Mouse (Mus musculus) heart, embryonic 14.5 days (tissue): ENCODE measurements around the gene Ftsj1. TPM values are rescaled to one million over a fixed set of nuclear protein-coding genes. Genes with fewer than 3 reads are reported as not detected.

Experiments
- polyA plus RNA-seq: library from polyadenylated mRNA; unstranded; fragments of >200 nt; fragmentation: Nextera tagmentation; extraction: Ambion mirVana; gene quantifications from 2 replicates; pipeline ENCODE4 v1.2.1, GENCODE M21; 2014

Ftsj1 gene
- polyA plus RNA-seq, 1 experiment from 2014 or later, result 25.4 TPM

Other genes with a start within 250 kb of the Ftsj1 start
- not detected in 2 replicates for gene Glod5, start 233.9 kb downstream of the Ftsj1 start, polyA plus RNA-seq
- 28.4 and 28.9 TPM in 2 replicates for gene Suv39h1, start 177.6 kb downstream of the Ftsj1 start, polyA plus RNA-seq
- 0.24 and 0.54 TPM in 2 replicates for gene Was, start 161.9 kb downstream of the Ftsj1 start, polyA plus RNA-seq
- 22.7 and 26.0 TPM in 2 replicates for gene Wdr13, start 119.5 kb downstream of the Ftsj1 start, polyA plus RNA-seq
- gene Rbm3, start 106.5 kb downstream of the Ftsj1 start, polyA plus RNA-seq, result 317 and 375 TPM in 2 replicates
- gene Tbc1d25, start 76.2 kb downstream of the Ftsj1 start, polyA plus RNA-seq, result 10.4 and 12.0 TPM in 2 replicates
- gene Ebp, start 58.9 kb downstream of the Ftsj1 start, polyA plus RNA-seq, result 28.0 and 28.5 TPM in 2 replicates
- gene Porcn, start 45.9 kb downstream of the Ftsj1 start, polyA plus RNA-seq, result 3.6 and 4.2 TPM in 2 replicates
- 21.7 and 26.5 TPM in 2 replicates for gene Slc38a5, start 18.7 kb upstream of the Ftsj1 start, polyA plus RNA-seq
- gene Ssxb10, start 75.0 kb upstream of the Ftsj1 start, polyA plus RNA-seq, result not detected in 2 replicates
- gene Ssxb9, start 114.6 kb upstream of the Ftsj1 start, polyA plus RNA-seq, result not detected in 2 replicates
- not detected in 2 replicates for gene Ssxb1, start 160.9 kb upstream of the Ftsj1 start, polyA plus RNA-seq
- not detected in 2 replicates for gene Ssxb2, start 209.3 kb upstream of the Ftsj1 start, polyA plus RNA-seq